Mouse (Mus musculus) lung, embryonic 16.5 days (tissue): ENCODE measurements around the gene Neurod2. TPM values are rescaled to one million over a fixed set of nuclear protein-coding genes. Genes with fewer than 3 reads are reported as not detected.
A peak's percentile ranks its signal among the peaks of the same experiment; 100 is the strongest.

Source experiments
- ATAC-seq: fragments of 200-750 bp; cut with Nextera tagmentation; 2 replicates; pipeline ENCODE4 v1.8.0; 2017; ENCODE audit warnings: low read depth, mild to moderate bottlenecking, moderate library complexity
- H3K27ac ChIP-seq: fragments of 300-500 bp; sonication (generic); 2 replicates; pipeline ENCODE4 v1.5.1; 2014; ENCODE audit warnings: mild to moderate bottlenecking, control low read depth, low read length
- H3K27me3 ChIP-seq: fragments of 300-500 bp; sonication (generic); 2 replicates; pipeline ENCODE4 v1.6.1; 2014; ENCODE audit warnings: low read depth, low read length, mixed read lengths; ENCODE audit not compliant: control insufficient read depth, insufficient read depth
- H3K36me3 ChIP-seq: fragments of 300-500 bp; sonication (generic); 2 replicates; pipeline ENCODE4 v1.6.1; 2014; ENCODE audit warnings: low read length; ENCODE audit not compliant: control insufficient read depth, insufficient read depth
- H3K4me1 ChIP-seq: fragments of 300-500 bp; sonication (generic); replicated peaks from 2 replicates; pipeline ENCODE4 v1.6.1; 2014; ENCODE audit warnings: low read length, mixed read lengths; ENCODE audit not compliant: control insufficient read depth, insufficient read depth
- H3K4me2 ChIP-seq: fragments of 300-500 bp; sonication (generic); 2 replicates; pipeline ENCODE4 v1.6.1; 2014; ENCODE audit warnings: low read depth, low read length, control low read depth
- H3K4me3 ChIP-seq: fragments of 300-500 bp; sonication (generic); 2 replicates; pipeline ENCODE4 v1.5.1; 2014; ENCODE audit warnings: mild to moderate bottlenecking, low read length, control low read depth
- H3K9ac ChIP-seq: fragments of 300-500 bp; sonication (generic); 2 replicates; pipeline ENCODE4 v1.6.1; 2014; ENCODE audit warnings: low read length, control low read depth
- H3K9me3 ChIP-seq: fragments of 300-500 bp; sonication (generic); 2 replicates; pipeline ENCODE4 v1.6.1; 2016; ENCODE audit warnings: low read length; ENCODE audit not compliant: control insufficient read depth
- WGBS: fragments of 180-500 bp; shearing (Covaris S2); extraction: QIAGEN DNeasy Blood & Tissue Kit; methylation state at CpG from one replicate; pipeline ENCODE4 v1.1.7; 2014; 5-methylcytosine and 5-hydroxymethylcytosine counted together
- polyA plus RNA-seq: library from polyadenylated mRNA; unstranded; fragments of >200 nt; fragmentation: Nextera tagmentation; extraction: Ambion mirVana; gene quantifications from 2 replicates; pipeline ENCODE4 v1.2.1, GENCODE M21; 2015

The Neurod2 gene
- polyA plus RNA-seq, 1 experiment from 2014 or later, result not detected

DNA sequence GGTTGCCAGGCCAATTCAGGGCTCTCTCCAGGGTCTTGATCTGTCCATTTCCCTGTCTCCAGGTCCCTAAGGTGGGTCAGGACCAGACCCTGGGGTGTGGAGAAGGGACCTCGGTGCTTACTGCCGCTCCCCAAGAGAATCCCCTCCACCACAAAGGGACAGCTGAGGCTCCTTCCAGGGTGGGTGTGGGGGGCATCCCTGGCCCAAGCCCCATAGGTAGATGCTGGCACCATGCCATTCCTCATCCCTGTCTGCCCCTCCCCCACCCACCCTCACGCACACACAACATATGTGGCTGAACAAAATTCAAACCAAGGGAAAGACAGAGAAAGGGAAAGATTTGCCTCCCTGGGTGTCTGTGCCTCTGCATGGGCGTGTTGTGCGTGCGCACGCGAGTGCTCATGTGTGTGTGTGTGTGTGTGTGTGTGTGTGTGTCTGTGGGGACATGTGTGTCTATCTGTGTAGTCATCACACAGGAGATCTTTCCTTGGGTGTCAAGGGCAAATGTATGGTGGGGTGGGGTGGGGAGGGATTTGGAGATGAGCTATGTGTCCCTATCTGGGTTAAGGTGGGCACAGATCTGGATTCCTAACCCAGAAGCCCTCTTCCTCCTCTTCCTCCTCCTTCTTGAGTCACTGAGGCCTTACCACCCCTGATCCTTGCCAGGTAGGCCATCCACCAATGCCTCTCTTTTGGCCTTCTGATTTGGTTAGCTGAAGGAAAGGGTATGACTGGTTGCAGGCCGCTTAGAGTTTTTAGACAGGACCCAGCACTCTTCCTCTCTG lies 704 bp upstream of the Neurod2 start:
- Histone ChIP-seq H3K36me3 (no peaks in the 10 kb centered on the region), H3K4me1 (peaks cover 13% of the 10 kb centered on the region), H3K27ac (no peak overlapping the region), H3K9me3 (no peaks in the 10 kb centered on the region), H3K4me3 (no peak overlapping the region), H3K27me3 (peaks cover 99% of the 10 kb centered on the region), H3K4me2 (no peak overlapping the region), H3K9ac (no peak overlapping the region)
- 36% methylated on average over 9 of the region's 9 CpGs for WGBS
- no peak for ATAC-seq

DNA sequence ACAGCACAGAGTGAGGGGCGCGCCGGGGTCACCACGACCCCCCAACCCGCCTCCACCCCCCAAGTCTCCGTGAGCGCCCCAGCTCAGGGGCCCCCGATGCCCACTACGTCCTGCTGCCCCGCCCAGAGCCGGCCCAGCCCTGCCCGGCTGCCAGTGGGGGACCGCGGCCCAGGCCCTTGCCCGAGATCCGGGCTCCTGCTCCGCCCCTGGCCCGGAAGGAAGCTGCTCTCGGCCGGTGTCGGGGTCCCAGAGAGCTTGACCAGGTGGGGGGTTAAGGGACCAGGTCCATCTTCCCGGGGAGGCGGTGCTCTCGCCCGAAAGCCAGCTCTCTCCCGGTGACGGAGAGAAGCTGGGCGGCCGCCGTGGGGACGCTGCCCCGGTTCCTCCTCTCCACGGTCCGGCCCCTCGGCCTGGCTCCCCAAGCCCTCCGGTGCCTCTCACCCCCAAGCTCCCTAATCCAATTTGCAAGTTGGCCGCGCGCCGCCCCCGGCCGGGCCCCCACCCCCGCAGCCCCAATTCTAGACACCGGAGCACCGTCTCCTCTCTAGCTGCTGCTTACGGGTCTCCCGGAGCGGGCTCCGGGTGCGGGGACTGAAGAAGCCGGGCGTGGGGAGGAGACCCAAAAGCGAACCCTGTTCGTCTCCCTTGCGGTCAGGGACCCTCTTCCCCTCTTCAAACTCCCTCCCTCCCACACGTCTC lies 928 bp downstream of the Neurod2 start:
- under 1% methylated on average over 43 of the region's 56 CpGs for WGBS
- Histone ChIP-seq H3K27me3 (peaks cover 99% of the 10 kb centered on the region), H3K36me3 (no peaks in the 10 kb centered on the region), H3K4me1 (peaks cover 13% of the 10 kb centered on the region), H3K4me2 (peak overlapping the region; percentile 44), H3K9ac (no peak overlapping the region), H3K9me3 (no peaks in the 10 kb centered on the region), H3K4me3 (peak overlapping the region; percentile 31), H3K27ac (no peak overlapping the region)
- no peak; the same call in 1 of the 2 replicates for ATAC-seq

DNA sequence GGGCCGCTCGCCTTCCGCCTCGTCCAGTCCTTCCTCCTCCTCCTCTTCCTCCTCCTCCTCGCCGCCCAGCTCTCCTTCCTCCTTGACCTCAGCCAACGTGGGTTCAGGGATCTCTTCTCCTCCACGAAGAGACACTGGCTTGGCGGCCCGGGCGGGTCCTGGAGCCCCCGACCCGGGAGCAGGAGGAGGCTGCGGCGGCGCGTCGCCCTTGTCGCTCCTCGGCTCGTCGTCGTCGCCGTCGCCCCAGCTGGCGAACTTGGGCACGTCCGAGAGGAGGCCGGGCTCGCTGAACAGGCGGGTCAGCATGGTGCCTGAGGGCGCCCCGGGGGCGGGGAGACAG lies 1.4 kb downstream of the Neurod2 start:
- Histone ChIP-seq H3K27ac (no peak overlapping the region), H3K36me3 (no peaks in the 10 kb centered on the region), H3K4me1 (peaks cover 13% of the 10 kb centered on the region), H3K4me2 (peak overlapping the region; percentile 44), H3K9me3 (no peaks in the 10 kb centered on the region), H3K9ac (no peak overlapping the region), H3K4me3 (peak overlapping the region; percentile 31), H3K27me3 (peaks cover 99% of the 10 kb centered on the region)
- no peak for ATAC-seq
- under 1% methylated on average over 33 of the region's 35 CpGs for WGBS

DNA sequence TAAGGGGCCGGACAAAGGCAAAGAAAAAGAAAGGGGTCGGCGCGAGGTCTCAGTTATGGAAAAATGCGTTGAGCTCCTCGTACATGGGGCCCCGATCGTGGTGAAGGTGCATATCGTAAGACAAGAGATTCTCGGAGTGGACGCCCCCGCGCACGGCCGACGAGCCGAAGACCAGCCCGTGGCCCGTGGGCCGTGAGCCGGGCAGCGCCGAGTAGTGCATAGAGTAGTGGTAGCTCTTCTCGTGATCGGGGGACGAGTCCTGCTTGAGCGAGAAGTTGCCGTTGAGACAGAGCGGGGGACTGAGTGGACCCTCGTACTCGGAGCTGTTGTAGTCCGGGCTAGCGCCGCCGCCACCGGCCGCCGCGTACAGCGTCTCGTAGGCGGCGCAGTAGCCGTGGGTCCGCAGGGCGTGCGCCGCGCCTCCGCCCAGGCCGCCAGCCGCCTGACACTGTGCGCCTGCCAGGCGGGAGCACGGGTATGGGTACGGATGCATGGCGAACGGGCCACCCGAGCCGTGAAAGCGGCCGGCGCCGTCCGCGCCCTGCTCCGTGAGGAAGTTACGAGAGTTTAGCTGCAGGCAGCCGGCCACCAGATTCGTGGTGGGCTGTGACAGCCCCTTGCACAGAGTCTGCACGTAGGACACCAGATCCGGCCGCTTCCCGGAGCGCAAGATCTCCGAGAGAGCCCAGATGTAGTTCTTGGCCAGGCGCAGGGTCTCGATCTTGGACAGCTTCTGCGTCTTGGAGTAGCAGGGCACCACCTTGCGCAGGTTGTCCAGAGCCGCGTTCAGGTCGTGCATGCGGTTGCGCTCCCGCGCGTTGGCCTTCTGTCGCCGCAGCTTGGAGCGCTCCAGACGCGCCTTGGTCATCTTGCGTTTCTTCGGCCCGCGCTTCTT lies 2.1 kb downstream of the Neurod2 start:
- Histone ChIP-seq H3K4me2 (peak overlapping the region; percentile 33), H3K27ac (no peak overlapping the region), H3K27me3 (peaks cover 99% of the 10 kb centered on the region), H3K9ac (no peak overlapping the region), H3K4me3 (peak overlapping the region; percentile 31), H3K36me3 (no peaks in the 10 kb centered on the region), H3K9me3 (no peaks in the 10 kb centered on the region), H3K4me1 (peaks cover 13% of the 10 kb centered on the region)
- ATAC-seq, result peak; percentile 29
- WGBS, result under 1% methylated on average over 96 of the region's 97 CpGs

DNA sequence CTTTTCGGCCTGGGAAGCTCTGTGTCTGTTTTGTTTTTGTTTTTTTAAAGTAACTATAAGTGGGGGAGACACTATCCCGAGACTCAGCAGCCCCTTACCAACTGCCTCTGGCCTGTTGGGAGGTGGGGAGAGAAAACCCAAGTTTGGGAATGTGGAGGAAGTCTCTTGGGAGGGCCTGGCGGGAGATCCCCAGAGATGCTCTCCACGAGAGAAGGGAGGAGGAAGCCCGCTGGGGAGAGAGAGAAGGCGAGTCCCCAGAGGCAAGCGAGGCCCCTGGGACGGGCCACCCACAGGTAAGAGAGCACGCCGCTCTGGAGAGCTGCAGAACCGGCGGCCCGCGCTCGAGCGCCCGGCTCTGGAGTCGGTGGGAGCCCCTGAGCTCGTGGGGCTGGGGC lies 2.7 kb downstream of the Neurod2 start:
- Histone ChIP-seq H3K27me3 (peaks cover 98% of the 10 kb centered on the region), H3K4me1 (peaks cover 13% of the 10 kb centered on the region), H3K9me3 (no peaks in the 10 kb centered on the region), H3K27ac (no peak overlapping the region), H3K4me3 (no peak overlapping the region), H3K4me2 (no peak overlapping the region), H3K36me3 (no peaks in the 10 kb centered on the region), H3K9ac (no peak overlapping the region)
- ATAC-seq, result no peak
- WGBS, result under 1% methylated on average over 19 of the region's 19 CpGs

DNA sequence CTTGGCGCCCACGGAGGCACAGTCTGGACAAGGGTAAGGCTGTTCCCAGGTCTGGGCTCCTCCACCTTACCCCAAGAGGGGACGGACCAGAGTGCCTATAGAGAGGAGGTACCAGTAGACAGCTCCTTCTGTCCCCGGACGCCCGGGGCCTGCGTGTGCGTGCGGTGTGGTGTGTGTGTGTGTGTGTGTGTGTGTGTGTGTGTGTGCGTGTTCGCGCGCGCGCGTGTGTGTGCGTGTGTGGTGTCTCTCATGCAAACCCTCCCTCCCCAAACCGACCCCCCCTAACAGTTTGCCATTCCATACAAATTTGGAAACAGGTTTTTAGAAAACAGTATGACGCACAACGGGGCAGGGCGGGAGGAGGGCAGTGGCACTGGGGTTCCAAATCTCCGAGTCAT lies 3.6 kb downstream of the Neurod2 start:
- no peak overlapping the region for H3K4me2 ChIP-seq
- no peak overlapping the region for H3K27ac ChIP-seq
- H3K36me3 ChIP-seq, result no peaks in the 10 kb centered on the region
- no peaks in the 10 kb centered on the region for H3K9me3 ChIP-seq
- peaks cover 13% of the 10 kb centered on the region for H3K4me1 ChIP-seq
- ATAC-seq, result no peak
- H3K9ac ChIP-seq, result no peak overlapping the region
- H3K27me3 ChIP-seq, result peaks cover 99% of the 10 kb centered on the region
- no peak overlapping the region for H3K4me3 ChIP-seq
- 2% methylated on average over 22 of the region's 22 CpGs for WGBS

DNA sequence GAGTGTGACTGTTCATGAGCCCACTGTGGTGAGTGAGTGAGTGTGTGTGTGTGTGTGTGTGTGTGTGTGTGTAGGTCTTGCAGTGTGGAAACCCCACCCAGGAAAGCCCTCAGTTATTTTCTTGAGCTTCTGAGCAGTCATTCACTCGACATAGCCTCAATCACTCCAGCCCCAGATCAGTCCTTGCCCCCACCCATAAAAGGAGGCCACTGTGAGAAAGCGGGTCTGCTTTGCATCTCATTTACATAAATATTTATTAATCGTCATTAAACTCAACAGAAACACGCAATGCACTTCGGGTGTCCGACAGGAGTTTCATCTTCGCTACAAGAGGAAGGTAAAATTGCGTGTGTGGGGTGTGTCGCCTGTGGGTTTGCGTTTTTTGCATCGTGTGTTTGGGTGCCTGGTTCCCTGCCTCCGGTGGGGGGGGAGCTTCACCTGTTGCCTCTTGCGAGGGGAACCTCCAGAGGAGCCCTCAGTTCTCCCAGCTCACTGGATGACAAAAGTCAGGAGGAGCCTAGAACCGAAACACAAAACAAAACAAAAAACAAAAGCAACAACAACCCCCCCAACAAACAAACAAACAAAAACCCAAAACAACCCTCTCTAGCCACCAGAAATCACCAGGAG lies 4.1 kb downstream of the Neurod2 start:
- Histone ChIP-seq H3K4me3 (no peak overlapping the region), H3K4me1 (peaks cover 13% of the 10 kb centered on the region), H3K36me3 (no peaks in the 10 kb centered on the region), H3K27me3 (peaks cover 99% of the 10 kb centered on the region), H3K27ac (no peak overlapping the region), H3K9ac (no peak overlapping the region), H3K9me3 (no peaks in the 10 kb centered on the region), H3K4me2 (no peak overlapping the region)
- 8% methylated on average over 14 of the region's 14 CpGs for WGBS
- no peak for ATAC-seq

DNA sequence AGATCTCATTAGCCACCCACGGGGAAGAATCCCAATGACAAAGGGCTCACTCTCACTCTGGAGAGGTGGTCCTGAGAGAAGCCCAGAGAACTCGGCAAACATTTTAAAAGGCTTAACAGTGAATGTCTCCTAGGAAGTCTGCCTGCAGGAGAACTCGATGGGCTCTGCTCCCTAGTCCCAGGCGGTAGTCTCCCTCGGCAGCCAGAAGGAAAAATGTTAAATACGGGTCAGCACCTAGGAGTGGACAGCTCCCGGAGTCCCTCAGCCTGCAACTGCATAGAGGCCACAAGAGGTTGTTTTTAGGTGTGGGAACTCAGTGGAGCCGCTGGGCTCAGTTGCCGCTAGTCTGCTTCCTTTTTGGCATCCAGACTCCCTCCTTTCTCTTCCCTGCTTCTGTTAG lies 5.5 kb downstream of the Neurod2 start:
- Histone ChIP-seq H3K27me3 (peaks cover 99% of the 10 kb centered on the region), H3K9me3 (no peaks in the 10 kb centered on the region), H3K4me1 (peaks cover 13% of the 10 kb centered on the region), H3K4me3 (no peak overlapping the region), H3K4me2 (no peak overlapping the region), H3K36me3 (no peaks in the 10 kb centered on the region), H3K27ac (no peak overlapping the region), H3K9ac (no peak overlapping the region)
- 3% methylated on average over 9 of the region's 9 CpGs for WGBS
- no peak for ATAC-seq
